Mouse (Mus musculus): ENCODE data around the gene 4930544D05Rik. TPM values are rescaled to one million over a fixed set of nuclear protein-coding genes. Genes with fewer than 3 reads are reported as not detected.

Gene 4930544D05Rik
- total and polyA plus RNA-seq, 2 experiments from 2014 or later, result 0.48 TPM; not detected in 1

- Histone ChIP-seq H3K27ac (ENCODE audit: low read depth, low read length) (no peak overlapping the region), H3K9me3 (ENCODE audit: low read length) (no peaks in the 10 kb centered on the region), H3K27me3 (ENCODE audit: insufficient read depth, low read length) (no peaks in the 10 kb centered on the region), H3K4me3 (ENCODE audit: low read depth, low read length) (no peak overlapping the region), H3K9ac (no peak overlapping the region), H3K4me1 (ENCODE audit: insufficient read depth) (no peaks in the 10 kb centered on the region), H3K4me2 (ENCODE audit: low read depth) (no peak overlapping the region), H3K36me3 (ENCODE audit: insufficient read depth) (peaks cover 10% of the 10 kb centered on the region)
- WGBS, result 80% methylated on average over 8 of the region's 8 CpGs
- ATAC-seq (no peak), DNase-seq (no peak)
- TF ChIP-seq CTCF (IDR thresholded peaks at IDR 0.05; ENCODE audit: low read depth), result no peak
Observed at GRCm38 (mm10) chr11:70639976-70640375, 24.3 kb downstream of the 4930544D05Rik start.

GRCm38 (mm10) chr11:70641241-70641640, 25.6 kb downstream of the 4930544D05Rik start:
- TF ChIP-seq CTCF (IDR thresholded peaks at IDR 0.05; ENCODE audit: low read depth), result no peak
- Histone ChIP-seq H3K9ac (no peak overlapping the region), H3K27me3 (ENCODE audit: insufficient read depth, low read length) (no peaks in the 10 kb centered on the region), H3K4me2 (ENCODE audit: low read depth) (no peak overlapping the region), H3K36me3 (ENCODE audit: insufficient read depth) (peaks cover 16% of the 10 kb centered on the region), H3K27ac (ENCODE audit: low read depth, low read length) (no peak overlapping the region), H3K4me3 (ENCODE audit: low read depth, low read length) (no peak overlapping the region), H3K4me1 (ENCODE audit: insufficient read depth) (peaks cover 8% of the 10 kb centered on the region), H3K9me3 (ENCODE audit: low read length) (no peaks in the 10 kb centered on the region)
- ATAC-seq, result no peak
- no peak for DNase-seq
- 83% methylated on average over 7 of the region's 7 CpGs for WGBS

GRCm38 (mm10) chr11:70643051-70643450, 27.4 kb downstream of the 4930544D05Rik start:
- Histone ChIP-seq H3K9ac (no peak overlapping the region), H3K36me3 (ENCODE audit: insufficient read depth) (peaks cover 16% of the 10 kb centered on the region), H3K27ac (ENCODE audit: low read depth, low read length) (no peak overlapping the region), H3K4me1 (ENCODE audit: insufficient read depth) (peaks cover 12% of the 10 kb centered on the region), H3K4me2 (ENCODE audit: low read depth) (no peak overlapping the region), H3K4me3 (ENCODE audit: low read depth, low read length) (no peak overlapping the region), H3K9me3 (ENCODE audit: low read length) (no peaks in the 10 kb centered on the region), H3K27me3 (ENCODE audit: insufficient read depth, low read length) (no peaks in the 10 kb centered on the region)
- no peak for DNase-seq
- ATAC-seq, result no peak
- no peak for TF ChIP-seq CTCF (IDR thresholded peaks at IDR 0.05; ENCODE audit: low read depth)
- 91% methylated on average over 6 of the region's 6 CpGs for WGBS

DNA sequence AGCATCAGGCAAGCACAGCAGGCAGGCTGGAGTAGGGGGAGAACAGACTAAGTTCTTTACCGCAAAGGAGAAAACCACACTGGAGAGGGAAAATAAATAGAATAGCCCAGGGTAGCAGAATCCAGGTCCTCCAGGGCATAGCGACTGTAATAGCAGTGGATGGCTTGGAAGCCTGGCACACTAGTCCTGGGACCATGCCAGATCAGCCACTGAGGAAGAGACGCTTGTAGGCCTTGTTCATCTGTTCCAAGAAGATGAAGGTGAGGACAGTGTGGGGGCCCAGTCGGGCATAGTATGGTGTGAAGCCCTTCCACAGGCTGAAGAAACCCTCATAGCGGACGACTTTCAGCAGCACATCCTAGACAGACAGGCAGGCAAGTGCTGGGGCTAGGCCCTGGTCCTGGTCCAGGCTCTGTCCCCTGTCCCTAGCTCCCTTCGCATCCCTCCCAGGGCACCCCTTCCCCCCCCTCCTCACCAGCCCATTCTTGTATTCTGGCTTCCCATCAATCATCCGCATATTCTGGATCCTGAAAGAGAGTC, 29.0 kb downstream of the 4930544D05Rik start:
- no peak for ATAC-seq
- H3K27me3 ChIP-seq (ENCODE audit: insufficient read depth, low read length), result no peaks in the 10 kb centered on the region
- no peak overlapping the region for H3K9ac ChIP-seq
- 92% methylated on average over 8 of the region's 8 CpGs for WGBS
- H3K9me3 ChIP-seq (ENCODE audit: low read length), result no peaks in the 10 kb centered on the region
- no peak for TF ChIP-seq CTCF (IDR thresholded peaks at IDR 0.05; ENCODE audit: low read depth)
- no peak overlapping the region for H3K27ac ChIP-seq (ENCODE audit: low read depth, low read length)
- peaks cover 18% of the 10 kb centered on the region for H3K4me1 ChIP-seq (ENCODE audit: insufficient read depth)
- no peak for DNase-seq
- H3K4me2 ChIP-seq (ENCODE audit: low read depth), result no peak overlapping the region
- H3K4me3 ChIP-seq (ENCODE audit: low read depth, low read length), result no peak overlapping the region
- H3K36me3 ChIP-seq (ENCODE audit: insufficient read depth), result peaks cover 28% of the 10 kb centered on the region

GRCm38 (mm10) chr11:70645461-70646258, 30.0 kb downstream of the 4930544D05Rik start:
- 85% methylated on average over 12 of the region's 12 CpGs for WGBS
- peak overlapping the region; percentile 92 for H3K9ac ChIP-seq
- 0 out of 2 replicates have a peak overlapping the region, but pooled peaks have one; percentile 94 for H3K27ac ChIP-seq (ENCODE audit: low read depth, low read length)
- peaks cover 18% of the 10 kb centered on the region for H3K4me1 ChIP-seq (ENCODE audit: insufficient read depth)
- peak overlapping the region; percentile 88 for H3K4me2 ChIP-seq (ENCODE audit: low read depth)
- H3K4me3 ChIP-seq (ENCODE audit: low read depth, low read length), result peak overlapping the region; percentile 69
- no peak for TF ChIP-seq CTCF (IDR thresholded peaks at IDR 0.05; ENCODE audit: low read depth)
- ATAC-seq, result no peak
- H3K36me3 ChIP-seq (ENCODE audit: insufficient read depth), result peaks cover 37% of the 10 kb centered on the region
- no peaks in the 10 kb centered on the region for H3K27me3 ChIP-seq (ENCODE audit: insufficient read depth, low read length)
- no peaks in the 10 kb centered on the region for H3K9me3 ChIP-seq (ENCODE audit: low read length)
- no peak for DNase-seq

DNA sequence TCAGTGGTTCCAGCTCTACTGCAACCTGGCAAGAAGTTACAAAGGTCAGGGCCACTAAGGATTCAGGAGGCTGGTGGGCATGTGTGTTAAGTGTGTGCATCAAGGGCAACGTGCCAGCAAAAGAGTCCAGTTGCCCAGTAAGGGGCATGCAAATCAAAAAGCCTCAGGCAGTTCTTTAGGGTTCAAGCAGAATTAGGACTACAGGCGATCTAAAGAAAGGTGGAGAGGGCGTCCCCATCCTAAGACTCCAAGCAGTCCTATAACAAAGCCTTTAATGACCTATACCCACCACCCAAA, 30.6 kb downstream of the 4930544D05Rik start:
- Histone ChIP-seq H3K36me3 (ENCODE audit: insufficient read depth) (peaks cover 43% of the 10 kb centered on the region), H3K27me3 (ENCODE audit: insufficient read depth, low read length) (no peaks in the 10 kb centered on the region), H3K4me1 (ENCODE audit: insufficient read depth) (peaks cover 18% of the 10 kb centered on the region), H3K27ac (ENCODE audit: low read depth, low read length) (peak overlapping the region; percentile 94), H3K9ac (peak overlapping the region; percentile 92), H3K9me3 (ENCODE audit: low read length) (no peaks in the 10 kb centered on the region), H3K4me3 (ENCODE audit: low read depth, low read length) (peak overlapping the region; percentile 69), H3K4me2 (ENCODE audit: low read depth) (peak overlapping the region; percentile 88)
- 16% methylated on average over 3 of the region's 3 CpGs for WGBS
- ATAC-seq (no peak), DNase-seq (no peak)
- TF ChIP-seq CTCF (IDR thresholded peaks at IDR 0.05; ENCODE audit: low read depth), result no peak

All from forebrain, postnatal 0 days (tissue).